Mouse (Mus musculus) neutrophil, adult 65 days (primary cell): ENCODE measurements around the gene Pbsn. TPM values are rescaled to one million over a fixed set of nuclear protein-coding genes. Genes with fewer than 3 reads are reported as not detected.

Source experiments
- total RNA-seq: library from RNA; stranded (reverse); gene quantifications from 2 replicates; pipeline ENCODE4 v1.2.4, GENCODE M21; 2023

Pbsn gene
- not detected in 2 replicates for total RNA-seq

DNA sequence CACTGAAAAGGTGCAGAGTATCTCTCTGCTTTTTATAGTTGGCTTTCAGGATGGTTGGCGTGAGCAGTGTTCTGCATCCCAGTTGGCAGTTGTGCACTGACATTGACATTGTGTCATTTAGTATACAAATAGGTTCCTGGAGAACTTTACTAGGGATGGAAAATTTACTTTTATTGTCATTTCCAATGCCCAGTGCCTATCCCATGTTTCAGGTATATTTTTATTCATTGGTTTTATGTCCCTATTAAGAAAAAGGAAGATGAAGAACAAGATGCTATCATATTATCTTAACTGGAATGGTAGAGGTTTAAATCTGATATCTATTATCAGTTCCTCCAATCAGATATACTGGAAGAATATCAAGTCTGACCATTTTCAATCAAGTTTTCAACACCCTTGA lies at the start of gene Pbsn:
Gene Pbsn, minus strand, starts transcription at position 101 of the 400 bp plus-strand sequence.

GRCm38 (mm10) chrX:77864458-77864857 lies 11.0 kb upstream of the Pbsn start, which contains the start of gene Gm14744:
Gene Gm14744 (plus strand): TSS chrX:77864758.

DNA sequence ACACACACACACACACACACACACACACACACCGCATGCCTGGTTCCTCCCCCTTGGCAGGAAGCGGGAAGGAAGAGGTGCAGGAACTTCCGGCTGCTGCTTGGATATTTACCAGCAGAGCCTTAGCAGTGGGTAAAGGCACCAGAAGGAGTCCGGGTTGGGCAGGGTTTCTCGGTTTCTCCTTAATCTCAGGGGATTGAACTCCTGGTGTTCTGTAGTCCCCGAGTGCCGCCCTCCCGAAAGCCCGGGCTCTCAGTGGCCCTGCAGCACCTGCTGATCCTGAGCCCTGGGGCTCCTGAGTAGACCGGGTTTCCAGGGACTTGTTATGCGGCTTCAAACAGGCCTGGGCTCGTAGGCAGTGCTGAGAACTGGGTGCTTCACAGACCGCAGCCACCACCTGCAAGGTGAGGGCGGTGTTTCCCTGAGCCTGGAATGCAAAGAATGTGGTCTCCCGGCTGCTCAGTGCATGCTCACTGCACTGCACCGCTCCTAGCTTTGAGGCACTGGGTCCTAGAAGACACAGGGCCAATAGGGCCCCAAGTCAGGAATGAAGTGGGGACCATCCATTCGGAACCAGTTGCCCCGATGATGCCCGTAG lies 57.1 kb downstream of the Pbsn start, which contains the start of gene Prkx:
Gene Prkx, minus strand, starts transcription at position 41 of the 598 bp plus-strand sequence.

Other genes with a start within 250 kb of the Pbsn start
- gene Prkx, start 57.3 kb downstream of the Pbsn start, total RNA-seq: 34.0 and 37.6 TPM in 2 replicates
- not detected in 2 replicates for gene Gm14744, start 11.1 kb upstream of the Pbsn start, total RNA-seq
- not detected in 2 replicates for gene 5430402E10Rik, start 71.4 kb upstream of the Pbsn start, total RNA-seq
- not detected in 2 replicates for gene Obp1a, start 237.8 kb upstream of the Pbsn start, total RNA-seq